Mouse (Mus musculus): ENCODE results near the gene Dip2a. TPM values are rescaled to one million over a fixed set of nuclear protein-coding genes. Genes with fewer than 3 reads are reported as not detected.

Dip2a gene
- total and polyA plus RNA-seq, 2 experiments = 1.7 to 2.0 TPM

DNA sequence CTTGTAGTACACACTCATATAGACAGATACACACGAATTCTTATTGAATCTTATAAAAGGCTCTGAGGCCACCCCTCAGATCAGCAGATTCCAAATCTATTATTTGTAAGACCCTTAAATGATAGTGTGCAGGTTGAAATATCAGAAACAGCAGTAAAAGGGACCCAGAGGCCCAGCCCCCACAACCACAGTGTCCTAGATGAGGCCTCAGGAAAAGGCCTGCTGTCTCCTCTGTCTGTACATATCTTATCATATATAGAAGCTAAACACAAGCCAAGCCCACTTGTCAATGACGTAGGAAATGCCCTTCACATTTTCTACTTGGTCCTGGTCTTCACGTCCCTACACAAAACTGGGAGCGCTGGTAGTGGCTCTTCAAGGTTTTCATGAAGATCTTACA lies 16.0 kb downstream of the Dip2a start:
- DNase-seq (ENCODE audit: extremely low read depth, low read depth, low spot score) = no peak

DNA sequence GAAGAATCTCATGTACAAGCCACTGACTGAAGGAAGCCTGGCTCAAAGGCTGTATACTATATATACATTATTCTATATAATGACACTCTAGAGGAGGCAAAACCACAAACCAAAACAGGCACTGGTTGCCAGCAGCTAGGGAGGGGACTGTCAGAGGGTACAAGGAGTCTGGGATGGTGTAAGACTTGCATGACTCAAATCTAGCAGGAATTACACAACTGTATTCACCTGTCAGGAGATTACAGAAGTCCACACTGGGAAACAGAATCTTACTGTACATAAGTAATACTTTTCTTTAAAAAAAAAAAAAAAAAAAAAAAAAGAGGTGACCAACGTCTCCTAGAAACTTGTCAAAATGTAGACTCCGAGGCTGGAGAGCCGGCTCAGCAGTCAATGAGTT lies 16.5 kb downstream of the Dip2a start:
- Histone ChIP-seq H3K36me3 (ENCODE audit: control insufficient read depth, insufficient read depth, low read length) (no peaks in the 10 kb centered on the region), H3K4me1 (ENCODE audit: control insufficient read depth, insufficient read depth, low read length) (no peaks in the 10 kb centered on the region), H3K9ac (ENCODE audit: low read depth, low read length) (no peak overlapping the region), H3K27ac (replicated peaks; ENCODE audit: insufficient read depth, low read depth, low read length) (no peak overlapping the region), H3K4me3 (ENCODE audit: insufficient read depth, low read depth, low read length) (no peak overlapping the region), H3K79me2 (ENCODE audit: control insufficient read depth, insufficient read depth, low read length) (no peaks in the 10 kb centered on the region; the same call in 1 of the 2 replicates), H3K27me3 (ENCODE audit: control insufficient read depth, insufficient read depth, low read length) (no peaks in the 10 kb centered on the region)
- no peak for DNase-seq (ENCODE audit: extremely low read depth, low read depth, low spot score)
- 86% methylated on average over 3 of the region's 3 CpGs for WGBS
- TF ChIP-seq POLR2A (IDR thresholded peaks at IDR 0.05; ENCODE audit: extremely low read depth, insufficient read depth, low read length) = no peak
- no peak for TF ChIP-seq CTCF (IDR thresholded peaks at IDR 0.05; ENCODE audit: low read depth, low read length)

More for the DNA sequence above, 16.0 kb downstream of the Dip2a start:
- H3K9ac ChIP-seq (ENCODE audit: low read depth, low read length) = no peak overlapping the region
- no peak for TF ChIP-seq CTCF (IDR thresholded peaks at IDR 0.05; ENCODE audit: low read depth, low read length)
- no peak for TF ChIP-seq POLR2A (IDR thresholded peaks at IDR 0.05; ENCODE audit: extremely low read depth, insufficient read depth, low read length)
- H3K4me3 ChIP-seq (ENCODE audit: insufficient read depth, low read depth, low read length) = no peak overlapping the region
- H3K36me3 ChIP-seq (ENCODE audit: control insufficient read depth, insufficient read depth, low read length) = no peaks in the 10 kb centered on the region
- 81% methylated on average over 4 of the region's 4 CpGs for WGBS
- no peak overlapping the region for H3K27ac ChIP-seq (replicated peaks; ENCODE audit: insufficient read depth, low read depth, low read length)
- no peaks in the 10 kb centered on the region for H3K4me1 ChIP-seq (ENCODE audit: control insufficient read depth, insufficient read depth, low read length)
- H3K27me3 ChIP-seq (ENCODE audit: control insufficient read depth, insufficient read depth, low read length) = no peaks in the 10 kb centered on the region
- no peaks in the 10 kb centered on the region; the same call in 1 of the 2 replicates for H3K79me2 ChIP-seq (ENCODE audit: control insufficient read depth, insufficient read depth, low read length)

DNA sequence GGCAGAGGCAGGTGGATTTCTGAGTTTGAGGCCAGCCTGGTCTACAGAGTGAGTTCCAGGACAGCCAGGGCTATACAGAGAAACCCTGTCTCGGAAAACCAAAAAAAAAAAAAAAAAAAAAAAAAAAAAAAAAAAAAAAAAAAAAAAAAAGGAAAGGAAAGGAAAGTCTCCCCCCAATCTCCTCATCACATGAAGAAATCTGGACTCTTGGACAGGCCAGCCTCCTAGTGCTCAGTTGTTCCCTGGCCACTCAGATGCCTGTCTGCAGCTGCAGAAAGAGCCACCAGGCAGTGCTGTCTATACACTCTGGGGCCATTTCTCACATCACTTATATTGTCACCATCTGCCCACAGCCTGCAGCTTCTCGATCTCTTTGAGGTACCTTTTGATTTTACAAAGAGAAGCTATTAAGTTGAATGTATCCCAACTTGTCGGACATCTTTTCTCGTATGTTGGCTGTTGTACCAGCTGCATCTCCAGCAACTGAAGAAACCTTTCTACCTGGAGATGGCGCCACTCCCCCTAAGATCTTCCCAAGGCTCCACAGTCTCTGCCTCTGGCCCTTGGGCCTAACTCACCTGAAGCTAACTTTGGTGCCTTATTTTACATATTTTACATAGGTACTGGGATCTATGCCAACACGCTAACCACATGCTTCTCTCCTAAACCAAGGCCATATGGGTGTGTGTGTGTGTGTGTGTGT lies 18.6 kb downstream of the Dip2a start:
- no peak for TF ChIP-seq POLR2A (IDR thresholded peaks at IDR 0.05; ENCODE audit: extremely low read depth, insufficient read depth, low read length)
- peak; percentile 31; the same call in 1 of the 2 replicates for TF ChIP-seq CTCF (IDR thresholded peaks at IDR 0.05; ENCODE audit: low read depth, low read length)
- DNase-seq (ENCODE audit: extremely low read depth, low read depth, low spot score) = peak; percentile 6
- Histone ChIP-seq H3K79me2 (ENCODE audit: control insufficient read depth, insufficient read depth, low read length) (no peaks in the 10 kb centered on the region; the same call in 1 of the 2 replicates), H3K4me3 (ENCODE audit: insufficient read depth, low read depth, low read length) (no peak overlapping the region), H3K27ac (replicated peaks; ENCODE audit: insufficient read depth, low read depth, low read length) (no peak overlapping the region), H3K36me3 (ENCODE audit: control insufficient read depth, insufficient read depth, low read length) (no peaks in the 10 kb centered on the region), H3K4me1 (ENCODE audit: control insufficient read depth, insufficient read depth, low read length) (no peaks in the 10 kb centered on the region), H3K27me3 (ENCODE audit: control insufficient read depth, insufficient read depth, low read length) (no peaks in the 10 kb centered on the region), H3K9ac (ENCODE audit: low read depth, low read length) (no peak overlapping the region)
- 86% methylated on average over 6 of the region's 6 CpGs for WGBS

DNA sequence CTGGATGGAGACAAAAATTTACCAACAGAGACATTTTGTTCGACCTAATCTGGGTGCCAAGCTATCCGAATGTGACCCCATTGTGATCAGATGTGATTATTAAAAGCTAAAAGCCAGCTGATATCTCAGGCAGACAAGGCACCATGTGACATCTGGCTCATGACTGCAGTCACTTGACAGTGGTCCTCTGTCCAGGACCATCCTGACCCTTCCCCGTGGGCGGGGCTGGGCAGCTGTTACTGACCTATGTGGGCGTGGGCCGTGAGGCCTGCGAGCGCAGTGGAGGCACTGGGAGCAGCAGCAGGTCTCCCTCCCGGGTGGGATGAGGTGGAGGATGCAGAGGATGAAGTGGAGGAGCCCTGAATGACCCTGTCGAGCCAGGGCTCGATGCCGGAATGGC lies 27.5 kb downstream of the Dip2a start:
- H3K9ac ChIP-seq (ENCODE audit: low read depth, low read length) = no peak overlapping the region
- TF ChIP-seq POLR2A (IDR thresholded peaks at IDR 0.05; ENCODE audit: extremely low read depth, insufficient read depth, low read length) (no peak), CTCF (IDR thresholded peaks at IDR 0.05; ENCODE audit: low read depth, low read length) (no peak)
- H3K4me1 ChIP-seq (ENCODE audit: control insufficient read depth, insufficient read depth, low read length) = no peaks in the 10 kb centered on the region
- DNase-seq (ENCODE audit: extremely low read depth, low read depth, low spot score) = no peak
- no peak overlapping the region for H3K27ac ChIP-seq (replicated peaks; ENCODE audit: insufficient read depth, low read depth, low read length)
- no peak overlapping the region for H3K4me3 ChIP-seq (ENCODE audit: insufficient read depth, low read depth, low read length)
- H3K79me2 ChIP-seq (ENCODE audit: control insufficient read depth, insufficient read depth, low read length) = no peaks in the 10 kb centered on the region
- WGBS = 93% methylated on average over 12 of the region's 12 CpGs
- no peaks in the 10 kb centered on the region for H3K36me3 ChIP-seq (ENCODE audit: control insufficient read depth, insufficient read depth, low read length)
- no peaks in the 10 kb centered on the region for H3K27me3 ChIP-seq (ENCODE audit: control insufficient read depth, insufficient read depth, low read length)

DNA sequence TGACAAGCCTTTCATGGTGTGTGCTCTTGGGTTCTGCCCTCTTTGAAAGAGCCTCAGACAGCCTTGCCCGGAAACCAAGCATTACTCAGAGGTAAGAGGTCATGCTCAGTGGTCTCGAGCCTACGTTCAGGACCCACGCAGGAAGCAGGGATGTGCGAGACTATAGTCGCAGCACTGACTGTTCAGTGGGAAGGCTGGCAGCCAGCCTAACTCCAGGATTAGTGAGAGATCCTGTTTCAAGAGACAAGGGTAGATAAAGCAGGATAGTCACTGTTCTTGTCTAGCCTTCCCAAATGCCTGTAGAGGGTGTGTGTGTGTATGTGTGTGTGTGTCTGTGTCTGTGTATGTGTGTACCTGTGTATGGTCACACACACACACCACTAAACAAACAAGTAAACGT lies 28.9 kb downstream of the Dip2a start:
- Histone ChIP-seq H3K4me3 (ENCODE audit: insufficient read depth, low read depth, low read length) (no peak overlapping the region), H3K9ac (ENCODE audit: low read depth, low read length) (no peak overlapping the region), H3K27me3 (ENCODE audit: control insufficient read depth, insufficient read depth, low read length) (no peaks in the 10 kb centered on the region), H3K36me3 (ENCODE audit: control insufficient read depth, insufficient read depth, low read length) (no peaks in the 10 kb centered on the region), H3K4me1 (ENCODE audit: control insufficient read depth, insufficient read depth, low read length) (no peaks in the 10 kb centered on the region), H3K79me2 (ENCODE audit: control insufficient read depth, insufficient read depth, low read length) (no peaks in the 10 kb centered on the region), H3K27ac (replicated peaks; ENCODE audit: insufficient read depth, low read depth, low read length) (no peak overlapping the region)
- 78% methylated on average over 7 of the region's 7 CpGs for WGBS
- no peak for TF ChIP-seq POLR2A (IDR thresholded peaks at IDR 0.05; ENCODE audit: extremely low read depth, insufficient read depth, low read length)
- TF ChIP-seq CTCF (IDR thresholded peaks at IDR 0.05; ENCODE audit: low read depth, low read length) = no peak
- no peak for DNase-seq (ENCODE audit: extremely low read depth, low read depth, low spot score)

DNA sequence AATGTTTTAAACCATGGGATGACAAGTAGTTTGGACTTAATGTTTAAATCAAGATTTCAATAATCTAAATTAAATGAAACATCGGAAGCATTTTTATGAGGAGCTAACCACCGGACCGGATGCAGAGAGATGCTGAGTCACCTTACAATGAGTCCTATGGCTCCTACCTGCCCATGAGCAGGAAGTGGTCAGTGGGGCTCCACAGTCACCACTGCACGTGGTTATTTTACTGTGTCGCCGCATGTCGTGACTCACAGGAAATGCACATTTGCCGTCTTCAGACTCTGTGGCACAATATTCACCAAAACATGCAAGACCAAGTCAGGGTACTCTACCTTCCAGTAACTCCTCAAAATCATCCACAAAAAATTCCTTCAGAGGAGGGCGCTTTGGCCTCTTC lies 38.4 kb downstream of the Dip2a start:
- 84% methylated on average over 9 of the region's 9 CpGs for WGBS
- H3K27me3 ChIP-seq (ENCODE audit: control insufficient read depth, insufficient read depth, low read length) = no peaks in the 10 kb centered on the region

More for the DNA sequence above, 38.4 kb downstream of the Dip2a start:
- no peak overlapping the region for H3K27ac ChIP-seq (replicated peaks; ENCODE audit: insufficient read depth, low read depth, low read length)
- no peak for DNase-seq (ENCODE audit: extremely low read depth, low read depth, low spot score)
- H3K79me2 ChIP-seq (ENCODE audit: control insufficient read depth, insufficient read depth, low read length) = no peaks in the 10 kb centered on the region
- H3K4me3 ChIP-seq (ENCODE audit: insufficient read depth, low read depth, low read length) = no peak overlapping the region
- peaks cover 2% of the 10 kb centered on the region; the same call in 1 of the 2 replicates for H3K36me3 ChIP-seq (ENCODE audit: control insufficient read depth, insufficient read depth, low read length)
- TF ChIP-seq POLR2A (IDR thresholded peaks at IDR 0.05; ENCODE audit: extremely low read depth, insufficient read depth, low read length) (no peak), CTCF (IDR thresholded peaks at IDR 0.05; ENCODE audit: low read depth, low read length) (no peak)
- H3K9ac ChIP-seq (ENCODE audit: low read depth, low read length) = no peak overlapping the region
- no peaks in the 10 kb centered on the region for H3K4me1 ChIP-seq (ENCODE audit: control insufficient read depth, insufficient read depth, low read length)
